Mouse (Mus musculus) heart, embryonic 16.5 days (tissue): ENCODE data around the gene Tmem246. TPM values are rescaled to one million over a fixed set of nuclear protein-coding genes. Genes with fewer than 3 reads are reported as not detected.
"Not testable (repeated sequence)": the region's sequence is repeated elsewhere in the genome, so short reads cannot be mapped to it uniquely, and the experiment has no call there.

Experiments
- ATAC-seq: fragments of 200-750 bp; cut with Nextera tagmentation; replicated peaks from 2 replicates; pipeline ENCODE4 v1.8.0; 2017; ENCODE audit warnings: moderate number of reproducible peaks; ENCODE audit not compliant: insufficient read depth, low FRiP score; ENCODE audit errors: extremely low read depth
- H3K27ac ChIP-seq: fragments of 300-500 bp; sonication (generic); 2 replicates; pipeline ENCODE4 v1.5.1; 2014; ENCODE audit warnings: mild to moderate bottlenecking, low read length, control low read depth, moderate library complexity
- H3K27me3 ChIP-seq: fragments of 300-500 bp; sonication (generic); 2 replicates; pipeline ENCODE4 v1.6.1; 2014; ENCODE audit warnings: low read length, mixed read lengths; ENCODE audit not compliant: control insufficient read depth, insufficient read depth
- H3K36me3 ChIP-seq: fragments of 300-500 bp; sonication (generic); 2 replicates; pipeline ENCODE4 v1.6.1; 2014; ENCODE audit not compliant: control insufficient read depth, insufficient read depth
- H3K4me1 ChIP-seq: fragments of 300-500 bp; sonication (generic); 2 replicates; pipeline ENCODE4 v1.6.1; 2014; ENCODE audit warnings: low read length, mixed read lengths; ENCODE audit not compliant: control insufficient read depth, insufficient read depth
- H3K4me2 ChIP-seq: fragments of 300-500 bp; sonication (generic); 2 replicates; pipeline ENCODE4 v1.6.1; 2014; ENCODE audit warnings: low read depth, mild to moderate bottlenecking, control low read depth, low read length
- H3K4me3 ChIP-seq: fragments of 300-500 bp; sonication (generic); 2 replicates; pipeline ENCODE4 v1.5.1; 2014; ENCODE audit warnings: mild to moderate bottlenecking, control low read depth, low read length
- H3K9ac ChIP-seq: fragments of 300-500 bp; sonication (generic); 2 replicates; pipeline ENCODE4 v1.6.1; 2014; ENCODE audit warnings: low read length, control low read depth
- H3K9me3 ChIP-seq: fragments of 300-500 bp; sonication (generic); replicated peaks from 2 replicates; pipeline ENCODE4 v1.6.1; 2016; ENCODE audit warnings: low read length; ENCODE audit not compliant: control insufficient read depth
- WGBS: fragments of 180-500 bp; shearing (Covaris S2); extraction: QIAGEN DNeasy Blood & Tissue Kit; methylation state at CpG from one replicate; pipeline ENCODE4 v1.1.7; 2014; 5-methylcytosine and 5-hydroxymethylcytosine counted together
- polyA plus RNA-seq: library from polyadenylated mRNA; unstranded; fragments of >200 nt; fragmentation: Nextera tagmentation; extraction: Ambion mirVana; gene quantifications from 2 replicates; pipeline ENCODE4 v1.2.1, GENCODE M21; 2015

Tmem246 gene
- polyA plus RNA-seq: 53.8 and 63.3 TPM in 2 replicates

DNA sequence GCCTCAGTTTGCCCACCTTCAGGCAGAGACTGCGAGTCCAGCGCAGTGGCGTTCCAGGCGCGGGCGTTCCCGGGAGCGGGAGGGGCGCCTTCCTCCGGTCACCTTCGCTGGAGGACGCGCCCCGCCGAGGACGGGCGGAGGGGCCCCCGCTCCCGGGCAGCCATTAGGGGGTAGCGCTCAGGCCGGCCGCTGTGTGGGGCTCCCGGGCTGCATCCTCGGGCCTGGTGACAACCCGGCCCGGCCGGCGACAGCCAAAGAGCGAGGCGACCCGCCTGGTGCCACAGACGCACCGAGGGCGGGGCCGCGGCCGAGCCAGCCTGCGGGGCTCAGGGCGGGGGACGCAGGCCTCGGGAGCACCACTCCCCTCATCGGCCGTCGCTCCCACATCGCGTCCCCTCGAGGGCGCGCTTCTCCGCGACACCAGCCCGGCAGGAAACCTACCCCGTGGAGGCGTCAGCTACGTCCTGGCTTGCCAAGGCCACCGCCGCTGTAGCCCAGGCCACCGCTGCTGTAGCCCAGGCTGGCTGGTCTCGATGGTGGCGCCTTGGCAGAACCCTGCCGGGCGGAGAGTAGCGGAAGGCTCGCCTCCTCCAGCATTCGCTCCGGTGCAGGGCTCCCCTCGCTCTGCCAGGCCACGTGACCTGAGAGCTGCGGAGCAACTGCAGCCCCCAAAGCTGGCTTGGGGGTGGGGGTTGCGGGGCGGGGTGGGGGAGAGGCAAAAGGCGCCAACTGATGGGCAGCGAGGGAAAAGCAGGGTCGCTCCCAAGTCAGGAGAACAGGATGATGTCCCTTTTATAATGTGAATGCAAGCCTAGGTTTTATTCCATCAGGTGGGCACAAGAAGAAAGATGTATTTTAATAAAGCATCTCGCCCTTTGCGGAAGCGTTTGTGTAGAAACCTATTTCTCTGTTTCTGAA lies at the start of gene Tmem246:
Tmem246 (minus strand) TSS at position 694 of the 918 bp plus-strand sequence.
- ATAC-seq: peak; percentile 91
- H3K9me3 ChIP-seq: no peaks in the 10 kb centered on the region
- H3K4me3 ChIP-seq: peak within 1 kb of the TSS; percentile 91
- H3K4me1 ChIP-seq: 0 out of 2 replicates have a peak, but pooled peaks cover 2% of the 10 kb centered on the region
- WGBS: under 1% methylated on average over 73 of the region's 77 CpGs
- H3K4me2 ChIP-seq: peak within 1 kb of the TSS; percentile 73
- H3K27ac ChIP-seq: peak within 1 kb of the TSS; percentile 96
- no peaks in the 10 kb centered on the region for H3K36me3 ChIP-seq
- H3K27me3 ChIP-seq: no peaks in the 10 kb centered on the region
- peak within 1 kb of the TSS; percentile 94 for H3K9ac ChIP-seq

DNA sequence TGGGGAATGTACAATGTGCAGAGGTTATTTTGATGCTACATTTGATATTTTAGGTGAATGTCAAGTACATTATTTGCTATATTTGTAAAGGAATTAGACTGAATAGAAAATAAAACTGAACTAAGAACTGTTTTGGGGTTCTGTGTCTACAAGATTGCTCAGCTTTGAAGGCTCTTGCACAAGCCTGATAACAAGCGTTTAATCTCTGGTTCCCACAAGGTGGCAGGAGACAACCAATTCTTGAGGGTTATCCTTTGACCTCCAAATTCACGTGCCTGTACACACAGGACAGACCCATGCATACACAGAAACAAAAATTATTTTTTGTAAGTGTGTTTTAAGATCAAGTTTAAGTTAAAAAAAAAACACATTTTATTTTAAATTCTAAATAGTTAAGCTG lies 42.2 kb upstream of the Tmem246 start:
- no peak overlapping the region for H3K4me3 ChIP-seq
- no peak for ATAC-seq
- H3K36me3 ChIP-seq: peaks cover 57% of the 10 kb centered on the region
- no peaks in the 10 kb centered on the region for H3K9me3 ChIP-seq
- no peak overlapping the region for H3K27ac ChIP-seq
- H3K27me3 ChIP-seq: no peaks in the 10 kb centered on the region
- H3K4me2 ChIP-seq: no peak overlapping the region
- H3K9ac ChIP-seq: no peak overlapping the region
- no peaks in the 10 kb centered on the region for H3K4me1 ChIP-seq
- WGBS: 50% methylated on average over 2 of the region's 2 CpGs

DNA sequence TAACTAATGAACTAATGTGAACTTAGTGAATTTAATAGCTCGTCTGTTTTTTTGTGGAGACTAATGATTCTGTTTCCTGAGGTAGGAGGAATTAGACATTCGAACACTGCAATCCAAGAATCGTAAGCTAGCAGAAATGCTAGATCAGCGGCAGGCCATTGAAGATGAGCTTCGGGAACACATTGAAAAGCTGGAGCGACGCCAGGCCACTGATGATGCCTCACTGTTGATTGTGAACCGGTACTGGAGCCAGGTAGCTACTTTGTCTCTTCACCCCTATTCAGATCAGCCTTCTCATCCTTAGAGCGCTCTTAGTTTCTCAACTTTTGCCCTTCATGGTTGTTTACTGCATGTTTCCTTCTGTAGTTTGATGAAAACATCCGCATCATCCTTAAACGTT lies 40.1 kb upstream of the Tmem246 start:
- Histone ChIP-seq H3K4me2 (no peak overlapping the region), H3K4me3 (no peak overlapping the region), H3K4me1 (peaks cover 9% of the 10 kb centered on the region), H3K27me3 (no peaks in the 10 kb centered on the region), H3K27ac (no peak overlapping the region), H3K9ac (no peak overlapping the region), H3K9me3 (no peaks in the 10 kb centered on the region), H3K36me3 (peaks cover 49% of the 10 kb centered on the region)
- no peak for ATAC-seq
- 85% methylated on average over 11 of the region's 11 CpGs for WGBS

DNA sequence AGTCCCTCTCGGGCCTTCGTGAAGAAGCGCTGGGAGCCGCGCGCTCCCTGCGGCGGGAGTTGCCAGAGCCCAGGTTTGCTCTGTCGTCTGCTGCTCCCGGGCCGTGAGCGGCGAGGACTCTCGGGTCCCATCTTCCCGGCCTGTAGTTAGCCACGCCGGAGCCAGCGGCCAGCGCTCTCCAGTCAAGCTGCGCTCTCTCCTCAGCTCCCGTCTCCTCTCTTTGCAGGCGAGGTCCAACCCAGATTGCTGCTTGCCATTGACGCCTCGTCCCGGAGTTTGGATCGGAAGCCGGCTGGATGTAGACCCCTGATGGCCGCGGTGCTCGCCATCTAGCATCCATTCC lies 34.4 kb upstream of the Tmem246 start:
- WGBS: under 1% methylated on average over 30 of the region's 30 CpGs
- H3K9ac ChIP-seq: peak overlapping the region; percentile 97
- peaks cover 19% of the 10 kb centered on the region for H3K36me3 ChIP-seq
- H3K9me3 ChIP-seq: no peaks in the 10 kb centered on the region
- ATAC-seq: no peak; the same call in 1 of the 2 replicates
- H3K27me3 ChIP-seq: no peaks in the 10 kb centered on the region
- H3K27ac ChIP-seq: peak overlapping the region; percentile 95
- peak overlapping the region; percentile 98 for H3K4me3 ChIP-seq
- peak overlapping the region; percentile 96 for H3K4me2 ChIP-seq
- peaks cover 15% of the 10 kb centered on the region for H3K4me1 ChIP-seq

GRCm38 (mm10) chr4:49631319-49632138 lies 33.9 kb upstream of the Tmem246 start, which contains the start of gene Rnf20:
TSS of gene Rnf20 (plus strand) at chr4:49632006.
- Histone ChIP-seq H3K4me2 (peak within 1 kb of the TSS; percentile 96), H3K27ac (peak within 1 kb of the TSS; percentile 95), H3K4me3 (peak within 1 kb of the TSS; percentile 98), H3K36me3 (peaks cover 15% of the 10 kb centered on the region), H3K9me3 (no peaks in the 10 kb centered on the region), H3K9ac (peak within 1 kb of the TSS; percentile 97), H3K4me1 (peaks cover 15% of the 10 kb centered on the region), H3K27me3 (no peaks in the 10 kb centered on the region)
- ATAC-seq: peak; percentile 97
- 3% methylated on average over 37 of the region's 37 CpGs for WGBS

- H3K4me1 ChIP-seq: peaks cover 13% of the 10 kb centered on the region
- WGBS: 78% methylated on average over 5 of the region's 5 CpGs
- no peak for ATAC-seq
Observed at GRCm38 (mm10) chr4:49628941-49629340, 31.3 kb upstream of the Tmem246 start.

GRCm38 (mm10) chr4:49626973-49627372 lies 29.3 kb upstream of the Tmem246 start:
- no peaks in the 10 kb centered on the region for H3K36me3 ChIP-seq
- 3% methylated on average over 3 of the region's 3 CpGs for WGBS
- H3K27ac ChIP-seq: no peak overlapping the region
- no peaks in the 10 kb centered on the region for H3K9me3 ChIP-seq
- no peaks in the 10 kb centered on the region for H3K27me3 ChIP-seq
- H3K9ac ChIP-seq: no peak overlapping the region
- no peak overlapping the region for H3K4me3 ChIP-seq
- H3K4me1 ChIP-seq: peaks cover 3% of the 10 kb centered on the region; the same call in 1 of the 2 replicates
- ATAC-seq: no peak
- H3K4me2 ChIP-seq: no peak overlapping the region

More at GRCm38 (mm10) chr4:49628941-49629340, 31.3 kb upstream of the Tmem246 start:
- no peak overlapping the region for H3K9ac ChIP-seq
- peaks cover 2% of the 10 kb centered on the region; the same call in 1 of the 2 replicates for H3K36me3 ChIP-seq
- H3K27ac ChIP-seq: no peak overlapping the region
- no peaks in the 10 kb centered on the region for H3K27me3 ChIP-seq
- H3K4me2 ChIP-seq: no peak overlapping the region
- no peak overlapping the region for H3K4me3 ChIP-seq
- no peaks in the 10 kb centered on the region for H3K9me3 ChIP-seq

DNA sequence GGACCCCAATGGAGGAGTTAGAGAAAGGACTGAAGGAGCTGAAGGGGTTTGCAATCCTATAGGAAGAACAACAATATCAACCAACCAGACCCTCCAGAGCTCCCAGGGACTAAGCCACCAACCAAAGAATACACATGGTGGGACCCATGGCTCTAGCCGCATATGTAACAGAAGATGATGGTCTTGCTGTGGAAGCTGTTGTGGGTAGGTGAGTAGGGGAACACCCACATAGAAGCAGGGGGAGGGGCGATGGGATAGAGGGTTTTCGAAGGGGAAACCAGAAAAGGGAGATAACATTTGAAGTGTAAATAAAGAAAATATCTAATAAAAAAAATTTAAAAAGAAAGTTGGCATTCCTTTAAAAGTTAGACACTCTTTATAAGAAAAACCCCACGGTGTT lies 27.3 kb upstream of the Tmem246 start:
- not testable (repeated sequence) for H3K4me2 ChIP-seq, H3K9me3 ChIP-seq, H3K27ac ChIP-seq, H3K4me3 ChIP-seq, H3K4me1 ChIP-seq, H3K36me3 ChIP-seq, H3K9ac ChIP-seq, H3K27me3 ChIP-seq, ATAC-seq
- WGBS: 64% methylated on average over 4 of the region's 4 CpGs
